Mouse (Mus musculus) intestine, embryonic 15.5 days (tissue): ENCODE measurements around the gene Cox17. TPM values are rescaled to one million over a fixed set of nuclear protein-coding genes. Genes with fewer than 3 reads are reported as not detected.

Source experiments
- ATAC-seq: fragments of 200-750 bp; cut with Nextera tagmentation; 2 replicates; pipeline ENCODE4 v1.8.0; 2017; ENCODE audit warnings: moderate TSS enrichment, moderate library complexity
- H3K27ac ChIP-seq: fragments of 300-500 bp; sonication (generic); 2 replicates; pipeline ENCODE4 v1.5.1; 2015; ENCODE audit warnings: mild to moderate bottlenecking, inconsistent platforms
- H3K27me3 ChIP-seq: fragments of 300-500 bp; sonication (generic); replicated peaks from 2 replicates; pipeline ENCODE4 v1.6.1; 2015; ENCODE audit warnings: inconsistent platforms
- H3K36me3 ChIP-seq: fragments of 300-500 bp; sonication (generic); 2 replicates; pipeline ENCODE4 v1.6.1; 2015; ENCODE audit warnings: inconsistent platforms
- H3K4me1 ChIP-seq: fragments of 300-500 bp; sonication (generic); replicated peaks from 2 replicates; pipeline ENCODE4 v1.6.1; 2015; ENCODE audit warnings: inconsistent platforms
- H3K4me2 ChIP-seq: fragments of 300-500 bp; sonication (generic); replicated peaks from 2 replicates; pipeline ENCODE4 v1.6.1; 2015; ENCODE audit warnings: mild to moderate bottlenecking, inconsistent platforms
- H3K4me3 ChIP-seq: fragments of 300-500 bp; sonication (generic); replicated peaks from 2 replicates; pipeline ENCODE4 v1.5.1; 2015; ENCODE audit warnings: inconsistent platforms
- H3K9ac ChIP-seq: fragments of 300-500 bp; sonication (generic); 2 replicates; pipeline ENCODE4 v1.6.1; 2015; ENCODE audit warnings: inconsistent platforms
- H3K9me3 ChIP-seq: fragments of 300-500 bp; sonication (generic); 2 replicates; pipeline ENCODE4 v1.6.1; 2016; ENCODE audit warnings: inconsistent platforms
- WGBS: fragments of 180-500 bp; shearing (Covaris S2); methylation state at CpG from one replicate; pipeline ENCODE4 v1.1.7; 2015; 5-methylcytosine and 5-hydroxymethylcytosine counted together
- polyA plus RNA-seq: library from polyadenylated mRNA; unstranded; fragments of >200 nt; fragmentation: Nextera tagmentation; extraction: Ambion mirVana; gene quantifications from 2 replicates; pipeline ENCODE4 v1.2.1, GENCODE M21; 2015

Cox17 gene
- polyA plus RNA-seq, 1 experiment from 2014 or later: 233 TPM

- no peak overlapping the region for H3K4me2 ChIP-seq
- no peak overlapping the region for H3K4me3 ChIP-seq
- 0 out of 2 replicates have a peak, but pooled peaks cover 5% of the 10 kb centered on the region for H3K36me3 ChIP-seq
- no peak for ATAC-seq
- WGBS: 84% methylated on average over 7 of the region's 7 CpGs
- no peaks in the 10 kb centered on the region for H3K27me3 ChIP-seq
- peaks cover 8% of the 10 kb centered on the region; the same call in 1 of the 2 replicates for H3K4me1 ChIP-seq
- H3K9ac ChIP-seq: no peak overlapping the region
- no peak overlapping the region for H3K27ac ChIP-seq
- no peaks in the 10 kb centered on the region for H3K9me3 ChIP-seq
Observed at GRCm38 (mm10) chr16:38352031-38352430, 5.2 kb downstream of the Cox17 start.

- no peaks in the 10 kb centered on the region for H3K27me3 ChIP-seq
- no peak overlapping the region for H3K27ac ChIP-seq
- 0 out of 2 replicates have a peak, but pooled peaks cover 5% of the 10 kb centered on the region for H3K36me3 ChIP-seq
- H3K4me3 ChIP-seq: no peak overlapping the region
- peaks cover 8% of the 10 kb centered on the region; the same call in 1 of the 2 replicates for H3K4me1 ChIP-seq
- H3K9ac ChIP-seq: no peak overlapping the region
- no peak overlapping the region for H3K4me2 ChIP-seq
- no peaks in the 10 kb centered on the region for H3K9me3 ChIP-seq
- no peak for ATAC-seq
Observed at GRCm38 (mm10) chr16:38352851-38353250, 6.1 kb downstream of the Cox17 start.

GRCm38 (mm10) chr16:38353642-38354041 lies 6.9 kb downstream of the Cox17 start:
- H3K27me3 ChIP-seq: no peaks in the 10 kb centered on the region
- no peak overlapping the region for H3K27ac ChIP-seq
- H3K4me3 ChIP-seq: no peak overlapping the region
- H3K4me2 ChIP-seq: no peak overlapping the region
- 94% methylated on average over 2 of the region's 2 CpGs for WGBS
- H3K36me3 ChIP-seq: 0 out of 2 replicates have a peak, but pooled peaks cover 5% of the 10 kb centered on the region
- no peak overlapping the region for H3K9ac ChIP-seq
- no peak for ATAC-seq
- H3K9me3 ChIP-seq: no peaks in the 10 kb centered on the region
- H3K4me1 ChIP-seq: 0 out of 2 replicates have a peak, but pooled peaks cover 3% of the 10 kb centered on the region

DNA sequence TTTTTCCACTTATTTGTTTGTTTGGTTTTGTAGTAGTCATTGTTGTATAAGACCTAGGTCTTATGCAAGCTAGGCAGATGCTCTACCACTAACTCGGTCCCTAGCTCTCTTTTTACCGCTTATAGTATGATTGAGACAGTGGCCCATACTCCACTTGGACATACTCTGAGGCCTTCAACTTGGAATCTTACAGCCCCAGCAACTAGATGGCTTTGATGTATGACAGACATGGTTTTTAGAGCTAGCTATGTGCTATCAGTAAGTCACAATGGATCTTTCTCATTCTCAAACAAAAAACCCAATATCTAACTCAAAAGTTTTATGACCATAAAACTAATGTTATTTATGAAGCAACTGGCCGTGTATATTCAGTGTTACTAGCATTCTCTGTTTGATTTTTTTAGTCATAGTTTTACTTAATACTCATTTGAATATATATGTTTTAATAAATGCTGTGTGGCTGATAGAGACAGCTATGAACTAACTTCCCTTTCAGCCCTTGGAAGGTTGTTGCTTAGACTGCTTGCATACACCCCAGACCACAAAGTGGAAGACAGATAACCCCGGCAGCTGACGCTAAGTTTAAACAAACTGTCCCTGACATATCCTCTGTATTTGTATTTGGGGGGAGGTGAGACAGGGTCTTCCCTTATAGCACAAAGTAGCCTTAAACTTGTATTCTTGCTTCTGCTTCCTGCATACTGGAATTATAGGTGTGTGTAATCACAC lies 7.6 kb downstream of the Cox17 start:
- 65% methylated on average over 5 of the region's 5 CpGs for WGBS

GRCm38 (mm10) chr16:38358256-38358812 lies 11.5 kb downstream of the Cox17 start:
- Histone ChIP-seq H3K36me3 (no peaks in the 10 kb centered on the region), H3K27ac (no peak overlapping the region), H3K4me3 (no peak overlapping the region), H3K27me3 (no peaks in the 10 kb centered on the region), H3K4me2 (no peak overlapping the region), H3K9me3 (no peaks in the 10 kb centered on the region), H3K9ac (no peak overlapping the region), H3K4me1 (peaks cover 10% of the 10 kb centered on the region; the same call in 1 of the 2 replicates)
- 82% methylated on average over 6 of the region's 6 CpGs for WGBS
- no peak for ATAC-seq

More for the DNA sequence above, 7.6 kb downstream of the Cox17 start:
- H3K27ac ChIP-seq: no peak overlapping the region
- H3K4me3 ChIP-seq: no peak overlapping the region
- no peak overlapping the region for H3K9ac ChIP-seq
- H3K9me3 ChIP-seq: no peaks in the 10 kb centered on the region
- 0 out of 2 replicates have a peak, but pooled peaks cover 5% of the 10 kb centered on the region for H3K36me3 ChIP-seq
- H3K27me3 ChIP-seq: no peaks in the 10 kb centered on the region
- ATAC-seq: no peak
- H3K4me1 ChIP-seq: 0 out of 2 replicates have a peak, but pooled peaks cover 3% of the 10 kb centered on the region
- H3K4me2 ChIP-seq: no peak overlapping the region

GRCm38 (mm10) chr16:38359241-38359640 lies 12.4 kb downstream of the Cox17 start:
- 84% methylated on average over 2 of the region's 2 CpGs for WGBS
- Histone ChIP-seq H3K9ac (no peak overlapping the region), H3K36me3 (no peaks in the 10 kb centered on the region), H3K4me3 (no peak overlapping the region), H3K9me3 (no peaks in the 10 kb centered on the region), H3K4me1 (peaks cover 10% of the 10 kb centered on the region; the same call in 1 of the 2 replicates), H3K27ac (no peak overlapping the region), H3K4me2 (no peak overlapping the region), H3K27me3 (no peaks in the 10 kb centered on the region)
- ATAC-seq: no peak

- Histone ChIP-seq H3K27ac (no peak overlapping the region), H3K4me1 (peaks cover 10% of the 10 kb centered on the region; the same call in 1 of the 2 replicates), H3K9ac (no peak overlapping the region), H3K27me3 (no peaks in the 10 kb centered on the region), H3K36me3 (no peaks in the 10 kb centered on the region), H3K4me2 (no peak overlapping the region), H3K4me3 (no peak overlapping the region), H3K9me3 (no peaks in the 10 kb centered on the region)
- 74% methylated on average over 3 of the region's 3 CpGs for WGBS
- ATAC-seq: no peak
Observed at GRCm38 (mm10) chr16:38359857-38360256, 13.1 kb downstream of the Cox17 start.

DNA sequence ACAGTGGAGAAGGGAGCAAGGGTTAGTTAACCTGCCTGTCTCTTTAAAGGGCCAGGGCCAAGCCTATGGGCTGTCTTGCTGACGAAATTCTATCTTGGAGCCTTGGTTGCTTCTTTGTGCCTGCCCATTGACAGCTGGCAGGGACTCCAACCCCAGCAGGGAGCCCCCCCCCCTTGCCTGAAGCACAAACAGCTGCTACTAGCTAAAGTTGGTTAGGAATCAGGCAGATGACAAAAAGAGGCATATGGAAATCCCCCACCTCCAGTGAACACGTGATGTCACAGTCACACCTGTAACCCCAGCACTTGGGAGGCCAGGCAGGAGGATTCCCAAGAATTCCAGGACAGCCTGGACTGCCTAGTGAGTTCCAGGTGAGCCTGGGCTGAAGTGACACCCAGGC lies 13.5 kb downstream of the Cox17 start:
- 0 out of 2 replicates have a peak, but pooled peaks have one; percentile 15 for ATAC-seq
- no peaks in the 10 kb centered on the region for H3K36me3 ChIP-seq
- H3K27ac ChIP-seq: no peak overlapping the region
- H3K27me3 ChIP-seq: no peaks in the 10 kb centered on the region
- H3K9ac ChIP-seq: no peak overlapping the region
- 44% methylated on average over 2 of the region's 2 CpGs for WGBS
- no peak overlapping the region for H3K4me3 ChIP-seq
- no peaks in the 10 kb centered on the region for H3K9me3 ChIP-seq
- peaks cover 10% of the 10 kb centered on the region; the same call in 1 of the 2 replicates for H3K4me1 ChIP-seq
- H3K4me2 ChIP-seq: no peak overlapping the region

- H3K36me3 ChIP-seq: no peaks in the 10 kb centered on the region
- peak within 1 kb of the TSS; percentile 27 for H3K27ac ChIP-seq
- peaks cover 10% of the 10 kb centered on the region; the same call in 1 of the 2 replicates for H3K4me1 ChIP-seq
- H3K9ac ChIP-seq: peak within 1 kb of the TSS; percentile 28
- WGBS: 17% methylated on average over 10 of the region's 10 CpGs
- peak within 1 kb of the TSS; percentile 46 for H3K4me2 ChIP-seq
- peak; percentile 42; the same call in 1 of the 2 replicates for ATAC-seq
- H3K27me3 ChIP-seq: no peaks in the 10 kb centered on the region
- H3K9me3 ChIP-seq: no peaks in the 10 kb centered on the region
- peak within 1 kb of the TSS; percentile 28 for H3K4me3 ChIP-seq
Observed at GRCm38 (mm10) chr16:38361933-38362332, 15.1 kb downstream of the Cox17 start, which contains the start of gene Popdc2. TSS of gene Popdc2 (plus strand) at chr16:38362209.

DNA sequence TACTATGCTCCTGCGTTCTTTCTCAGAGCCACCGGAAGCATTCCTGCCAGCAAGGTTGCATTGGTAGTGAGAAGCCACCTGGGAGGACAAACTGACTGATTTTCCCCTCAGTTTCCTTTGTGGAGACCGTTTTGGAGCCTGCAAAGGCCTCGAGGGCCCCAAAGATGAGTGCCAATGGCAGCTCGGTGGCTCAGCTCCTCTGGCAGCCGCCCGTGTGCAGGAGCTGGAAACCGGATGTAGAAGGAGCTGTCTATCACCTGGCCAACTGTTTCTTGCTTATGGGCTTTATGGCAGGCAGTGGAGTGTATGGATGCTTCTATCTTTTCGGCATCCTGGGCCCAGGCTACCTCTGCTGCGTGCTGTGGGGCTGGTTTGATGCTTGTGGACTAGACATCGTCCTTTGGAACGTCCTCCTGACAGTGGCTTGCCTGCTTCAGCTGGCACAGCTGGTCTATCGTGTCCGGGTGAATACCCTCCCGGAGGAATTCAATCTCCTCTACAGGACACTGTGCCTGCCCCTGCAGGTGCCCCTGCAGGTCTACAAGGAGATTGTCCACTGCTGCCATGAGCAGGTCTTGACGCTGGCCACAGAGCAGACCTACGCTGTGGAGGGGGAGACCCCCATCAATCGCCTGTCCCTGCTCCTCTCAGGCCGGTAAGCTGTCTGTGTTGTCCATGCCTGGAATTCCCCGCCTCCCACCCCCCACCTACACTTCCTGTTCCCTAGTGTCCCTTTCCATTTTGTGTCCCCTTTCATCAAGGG lies 15.9 kb downstream of the Cox17 start:
- Histone ChIP-seq H3K9ac (peak overlapping the region; percentile 28), H3K4me3 (peak overlapping the region; percentile 28), H3K4me2 (peak overlapping the region; percentile 46), H3K4me1 (peaks cover 10% of the 10 kb centered on the region; the same call in 1 of the 2 replicates), H3K27me3 (no peaks in the 10 kb centered on the region), H3K9me3 (no peaks in the 10 kb centered on the region), H3K36me3 (no peaks in the 10 kb centered on the region), H3K27ac (peak overlapping the region; percentile 27)
- ATAC-seq: no peak
- 50% methylated on average over 20 of the region's 20 CpGs for WGBS

DNA sequence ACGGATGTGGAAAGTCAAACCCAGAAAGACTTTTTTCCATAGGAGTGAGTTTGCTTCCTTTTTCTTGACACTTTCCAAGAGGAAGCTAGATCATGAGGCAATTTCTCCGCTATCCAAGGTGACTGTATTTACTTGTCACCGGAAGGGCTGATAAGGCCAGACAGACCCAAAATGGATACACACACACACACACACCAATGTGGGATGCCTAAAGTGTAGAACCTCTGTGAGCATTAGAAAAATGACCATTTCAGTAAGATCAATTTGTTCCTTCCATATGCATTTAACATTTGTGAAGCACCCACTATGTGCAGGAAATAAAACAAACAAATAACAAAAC lies 16.4 kb downstream of the Cox17 start:
- Histone ChIP-seq H3K4me2 (peak overlapping the region; percentile 46), H3K4me3 (peak overlapping the region; percentile 28), H3K9ac (0 out of 2 replicates have a peak overlapping the region, but pooled peaks have one; percentile 28)

DNA sequence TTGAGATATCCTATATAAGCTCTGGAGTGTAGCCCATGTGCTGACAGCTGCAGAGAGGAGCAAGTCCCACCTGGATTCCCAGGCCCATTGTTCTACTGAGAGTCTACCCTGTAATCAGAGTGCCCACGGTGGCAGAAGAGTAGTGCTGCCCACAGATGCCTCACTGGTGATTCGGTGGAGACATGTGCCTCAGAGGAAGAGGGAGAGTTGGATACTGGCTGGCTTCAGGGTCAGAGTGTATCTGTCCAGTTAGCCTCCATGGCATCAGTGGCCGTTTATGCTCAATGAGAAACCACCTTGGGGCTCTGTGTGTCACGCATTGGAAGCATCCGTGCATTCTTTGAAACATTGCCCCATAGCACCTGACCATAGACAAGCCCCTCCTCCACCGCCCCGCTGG lies 16.9 kb downstream of the Cox17 start:
- no peaks in the 10 kb centered on the region for H3K9me3 ChIP-seq
- 56% methylated on average over 7 of the region's 7 CpGs for WGBS
- H3K4me1 ChIP-seq: peaks cover 10% of the 10 kb centered on the region; the same call in 1 of the 2 replicates
- H3K27ac ChIP-seq: no peak overlapping the region
- ATAC-seq: no peak
- H3K36me3 ChIP-seq: no peaks in the 10 kb centered on the region
- H3K27me3 ChIP-seq: no peaks in the 10 kb centered on the region
- H3K4me3 ChIP-seq: peak overlapping the region; percentile 28
- peak overlapping the region; percentile 46 for H3K4me2 ChIP-seq
- H3K9ac ChIP-seq: no peak overlapping the region

More for the DNA sequence above, 16.4 kb downstream of the Cox17 start:
- 47% methylated on average over 3 of the region's 3 CpGs for WGBS
- H3K27ac ChIP-seq: no peak overlapping the region
- H3K36me3 ChIP-seq: no peaks in the 10 kb centered on the region
- ATAC-seq: no peak
- peaks cover 10% of the 10 kb centered on the region; the same call in 1 of the 2 replicates for H3K4me1 ChIP-seq
- H3K9me3 ChIP-seq: no peaks in the 10 kb centered on the region
- H3K27me3 ChIP-seq: no peaks in the 10 kb centered on the region
